Mouse (Mus musculus) kidney, adult 8-10 months (tissue): ENCODE data around the gene Cd47.

Experiments
- DNase-seq, 2 experiments: peaks; one replicate each; pipeline ENCODE4 v3.0.0; 2022

The Cd47 gene

DNA sequence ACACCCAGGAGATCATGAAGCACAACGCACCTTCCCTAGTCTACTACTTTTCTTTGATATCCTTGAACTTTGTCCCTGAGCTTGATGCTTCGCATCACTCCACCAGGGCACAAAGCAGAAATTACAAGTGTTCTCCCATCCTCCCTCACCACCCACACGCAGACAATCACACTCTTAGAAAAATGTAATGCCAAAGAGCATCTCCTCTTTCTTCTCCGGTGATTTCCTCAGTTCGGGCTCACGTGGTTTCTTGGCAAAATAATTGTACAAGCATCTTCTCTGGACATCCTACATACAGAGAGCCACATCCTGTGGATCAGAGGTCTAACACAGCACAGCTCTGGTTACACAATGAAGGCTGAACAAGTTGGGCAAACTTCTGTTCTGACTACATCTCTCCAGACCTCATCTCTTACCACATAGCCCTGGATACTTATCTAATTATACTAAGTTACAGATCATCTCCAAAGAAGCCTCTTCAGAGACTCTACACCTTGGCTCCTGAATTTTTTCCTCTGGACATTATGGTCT is 36.4 kb downstream of the Cd47 start:
- DNase-seq = no peak

DNA sequence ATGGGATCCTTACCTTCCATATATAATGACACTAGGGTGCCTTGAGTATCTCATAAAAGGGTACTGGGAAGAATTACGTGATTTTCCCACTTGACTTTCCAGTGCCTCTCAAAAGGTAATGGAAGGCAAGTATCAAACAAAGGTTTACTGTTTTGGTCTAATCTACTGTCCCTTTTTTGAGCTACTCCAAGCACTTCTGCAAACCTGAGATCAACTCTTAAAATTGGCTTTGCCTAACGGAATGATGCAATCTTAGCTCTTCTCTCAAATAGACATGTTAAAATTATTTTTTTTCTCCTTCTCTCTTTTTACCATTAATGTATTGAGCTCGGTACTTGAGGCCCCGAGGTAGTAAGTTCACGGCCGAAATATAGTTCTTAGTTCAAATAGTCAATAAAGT is 38.6 kb downstream of the Cd47 start:
- no peak for DNase-seq

DNA sequence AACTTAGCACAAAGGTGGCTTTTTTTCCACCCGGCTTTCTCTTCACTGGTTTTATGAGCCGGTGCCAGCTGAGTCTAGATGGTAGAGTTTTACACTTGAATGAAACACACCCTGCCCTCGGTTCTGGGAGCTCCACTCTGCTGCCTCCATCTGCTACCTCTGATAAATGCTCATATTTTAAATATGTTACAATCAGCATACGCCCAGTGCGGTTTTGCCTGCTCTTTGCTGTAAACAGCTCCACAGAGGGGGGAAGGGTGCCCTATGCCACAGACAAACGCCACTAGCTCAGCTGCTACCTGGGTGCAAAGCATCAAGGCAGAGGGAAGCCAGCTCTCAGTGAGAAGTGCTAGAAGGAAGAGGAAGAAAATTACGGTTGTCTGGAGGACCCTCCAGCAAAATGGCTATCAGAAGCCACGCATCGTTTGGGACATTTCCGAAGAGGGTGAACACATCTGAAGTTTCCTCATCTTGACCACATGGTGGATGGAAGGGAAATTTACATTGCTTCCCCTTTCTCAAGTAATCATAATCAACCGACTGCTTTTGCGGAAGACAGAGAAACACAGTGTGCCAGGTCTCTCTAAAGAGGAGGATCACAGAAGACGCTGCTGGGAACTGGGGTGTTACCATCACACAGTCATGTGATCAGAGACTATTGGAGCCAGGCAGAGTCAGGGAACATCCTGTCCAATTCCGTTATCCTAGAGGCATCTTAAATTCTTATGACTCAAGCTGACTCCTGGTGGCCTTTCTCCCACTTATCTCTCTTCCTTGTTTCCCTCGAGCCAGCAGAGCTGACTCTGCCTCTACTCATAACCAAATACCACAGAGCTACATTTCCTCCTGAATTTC is 39.6 kb downstream of the Cd47 start:
- peak in 1 of 2 experiments; percentile 13 for DNase-seq

DNA sequence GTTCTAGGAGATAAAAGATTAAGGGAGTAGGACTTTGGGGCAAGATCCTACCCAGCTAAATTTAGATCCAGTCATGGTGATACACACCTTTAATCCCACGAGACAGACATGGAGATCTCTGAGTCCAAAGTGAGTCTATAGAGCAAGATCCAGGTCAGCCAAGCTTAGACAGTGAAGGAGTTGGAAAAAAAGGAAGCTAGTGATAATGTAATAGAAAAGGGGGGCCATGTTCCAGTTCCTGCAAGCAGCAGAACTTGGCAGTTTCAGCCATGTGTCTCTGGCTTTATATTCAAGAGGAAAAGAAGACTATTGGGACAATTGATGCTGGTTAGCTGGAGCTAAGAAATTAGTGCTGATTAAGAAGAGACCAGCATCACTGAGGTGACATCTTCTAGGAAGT is 43.4 kb downstream of the Cd47 start:
- no peak for DNase-seq

DNA sequence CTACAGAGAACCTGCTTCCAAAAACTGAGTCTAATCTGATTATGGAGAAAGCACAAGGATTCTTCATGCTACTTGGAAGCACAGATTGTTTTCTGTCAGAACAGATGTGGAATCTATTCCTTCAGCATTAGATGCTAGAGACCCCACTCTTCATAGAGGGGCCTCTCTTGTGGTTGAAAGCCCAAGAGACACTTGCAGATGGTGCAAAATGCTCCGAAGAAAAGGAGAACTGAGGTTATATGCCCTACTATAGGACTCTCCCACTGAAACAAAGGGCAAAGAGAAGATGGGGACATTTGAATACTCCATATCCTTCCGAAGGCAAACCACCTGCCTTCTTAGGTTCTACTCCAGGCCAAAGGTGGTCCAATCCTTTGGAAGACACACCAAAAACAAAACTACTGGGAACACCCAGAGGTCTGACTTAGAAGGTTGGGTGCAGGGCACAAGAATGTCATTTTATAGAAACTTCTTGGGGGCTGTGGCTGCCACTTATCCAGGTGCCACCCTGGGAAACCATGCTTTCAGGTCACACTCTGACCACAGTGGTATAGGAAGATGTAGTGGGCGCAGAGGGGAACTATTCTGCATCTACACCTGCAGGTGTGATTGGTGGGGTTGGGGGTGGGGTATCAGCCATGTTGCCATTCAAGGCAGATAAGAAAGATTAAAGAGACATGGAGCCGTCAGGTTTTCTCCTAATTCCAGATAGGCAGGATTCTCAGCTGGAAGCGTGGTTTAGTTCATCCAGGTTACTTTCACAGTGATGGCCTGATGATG is 47.1 kb downstream of the Cd47 start:
- no peak for DNase-seq

DNA sequence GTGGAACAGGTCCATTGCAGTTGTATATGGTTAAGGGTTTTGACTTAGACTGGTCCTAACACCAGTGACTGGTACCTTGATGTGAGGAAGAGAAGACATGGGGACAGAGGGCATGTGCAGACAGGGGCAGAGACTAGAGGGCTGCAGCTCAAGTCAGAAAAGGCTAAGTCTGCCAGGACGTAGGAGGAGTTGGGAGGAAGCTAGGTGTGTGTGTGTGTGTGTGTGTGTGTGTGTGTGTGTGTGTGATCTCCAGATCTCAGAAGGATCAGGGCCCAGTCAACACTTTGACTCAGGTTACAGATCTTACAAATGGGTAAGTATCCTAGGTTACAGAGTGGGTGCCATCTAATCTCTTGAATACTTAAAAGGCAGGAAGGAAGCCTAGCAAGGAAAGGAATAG is 48.3 kb downstream of the Cd47 start:
- no peak for DNase-seq

DNA sequence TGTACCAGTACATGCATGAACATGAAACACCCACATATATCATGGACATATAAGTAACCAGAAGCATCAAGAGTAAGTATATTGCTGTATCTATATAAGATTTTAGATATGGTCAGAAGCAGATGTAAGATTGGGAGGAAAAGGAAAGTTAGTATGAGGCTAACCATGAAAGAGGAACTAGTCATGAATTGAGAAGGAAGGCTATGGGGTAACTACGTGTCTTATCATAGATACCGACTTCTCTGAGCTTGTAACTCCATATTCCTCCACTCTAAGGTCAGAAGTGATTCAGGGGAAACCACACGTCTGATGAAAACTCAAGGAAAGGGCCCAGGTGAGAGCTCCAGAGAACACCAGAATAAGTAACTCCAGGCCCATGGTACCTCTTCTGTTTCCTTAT is 52.6 kb downstream of the Cd47 start:
- DNase-seq = no peak

DNA sequence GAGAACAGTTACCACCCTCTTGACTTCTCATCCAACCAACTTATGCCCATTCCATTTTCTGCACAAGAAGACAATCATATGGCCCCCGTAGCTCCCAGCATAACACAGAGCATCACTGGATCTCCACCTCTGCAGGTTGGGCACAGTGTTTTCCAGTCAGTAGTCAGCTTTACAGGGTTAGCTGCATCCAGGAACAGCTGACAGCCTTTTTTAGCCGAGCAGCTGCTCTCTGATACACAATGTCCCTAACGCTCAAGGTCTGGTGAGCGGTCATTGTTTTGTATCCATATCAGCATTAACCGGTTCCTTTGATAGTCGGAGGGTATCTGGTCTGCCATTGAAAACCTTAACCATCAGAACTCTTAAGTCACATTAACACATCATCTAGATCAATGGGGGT is 53.3 kb downstream of the Cd47 start:
- no peak for DNase-seq

DNA sequence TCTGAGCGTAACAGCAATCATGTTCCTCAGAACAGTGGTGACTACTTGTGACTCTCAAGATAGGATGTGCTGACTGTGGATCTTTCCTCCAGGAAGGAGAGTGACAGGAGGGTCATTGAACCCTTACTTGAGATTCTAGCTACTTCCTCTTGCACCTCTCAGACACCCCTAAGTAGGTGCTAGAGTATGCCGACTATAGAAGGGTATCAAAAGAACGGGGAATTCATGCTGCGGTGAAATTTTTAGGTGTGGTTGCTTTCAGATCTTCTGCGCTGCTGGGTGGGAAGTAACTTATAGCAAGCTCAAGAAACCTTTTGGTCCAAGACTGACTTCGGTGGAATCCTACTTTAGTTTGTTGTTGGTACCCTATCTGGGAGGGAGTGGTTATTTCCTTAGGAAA is 53.9 kb downstream of the Cd47 start:
- DNase-seq = no peak

DNA sequence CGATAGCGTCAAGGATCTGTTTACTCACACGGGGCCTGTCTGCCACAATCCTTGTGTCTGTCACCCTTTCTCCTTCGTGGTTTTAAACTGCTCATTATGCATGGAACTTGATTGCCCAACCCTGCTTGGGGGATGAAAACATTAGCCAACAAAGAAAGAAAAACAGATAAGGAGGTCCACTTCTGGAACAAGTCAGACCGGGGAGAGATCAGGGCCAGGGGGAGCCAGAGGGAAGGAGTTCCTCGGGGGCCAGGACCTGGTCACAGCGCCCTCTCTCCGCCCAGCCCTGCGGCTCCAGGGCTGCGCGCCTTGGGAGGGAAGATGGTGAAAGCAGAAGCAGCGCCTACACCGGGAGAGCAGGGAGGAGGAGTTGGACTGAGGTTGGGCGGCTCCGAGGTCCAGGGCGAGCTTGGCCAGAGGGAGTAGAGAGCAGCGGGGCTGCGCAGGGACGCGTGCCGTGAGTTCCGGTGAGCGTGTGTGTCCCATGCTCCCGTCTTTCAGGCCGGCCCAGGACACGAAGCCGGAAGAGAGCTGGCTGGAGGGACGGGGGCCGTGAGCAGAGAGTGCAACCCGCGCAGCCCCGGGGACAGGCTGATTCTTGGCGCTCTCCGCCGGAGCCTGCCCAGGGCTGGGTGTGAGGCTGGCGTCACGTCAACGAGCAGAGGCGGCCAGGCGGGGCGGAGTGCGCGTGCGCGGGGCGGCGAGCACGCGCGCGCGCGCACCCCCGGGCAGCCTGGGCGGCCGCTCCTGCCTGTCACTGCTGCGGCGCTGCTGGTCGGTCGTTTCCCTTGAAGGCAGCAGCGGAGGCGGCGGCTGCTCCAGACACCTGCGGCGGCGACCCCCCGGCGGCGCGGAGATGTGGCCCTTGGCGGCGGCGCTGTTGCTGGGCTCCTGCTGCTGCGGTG is 54.9 kb downstream of the Cd47 start:
- DNase-seq = peak; percentile 90 to 91

DNA sequence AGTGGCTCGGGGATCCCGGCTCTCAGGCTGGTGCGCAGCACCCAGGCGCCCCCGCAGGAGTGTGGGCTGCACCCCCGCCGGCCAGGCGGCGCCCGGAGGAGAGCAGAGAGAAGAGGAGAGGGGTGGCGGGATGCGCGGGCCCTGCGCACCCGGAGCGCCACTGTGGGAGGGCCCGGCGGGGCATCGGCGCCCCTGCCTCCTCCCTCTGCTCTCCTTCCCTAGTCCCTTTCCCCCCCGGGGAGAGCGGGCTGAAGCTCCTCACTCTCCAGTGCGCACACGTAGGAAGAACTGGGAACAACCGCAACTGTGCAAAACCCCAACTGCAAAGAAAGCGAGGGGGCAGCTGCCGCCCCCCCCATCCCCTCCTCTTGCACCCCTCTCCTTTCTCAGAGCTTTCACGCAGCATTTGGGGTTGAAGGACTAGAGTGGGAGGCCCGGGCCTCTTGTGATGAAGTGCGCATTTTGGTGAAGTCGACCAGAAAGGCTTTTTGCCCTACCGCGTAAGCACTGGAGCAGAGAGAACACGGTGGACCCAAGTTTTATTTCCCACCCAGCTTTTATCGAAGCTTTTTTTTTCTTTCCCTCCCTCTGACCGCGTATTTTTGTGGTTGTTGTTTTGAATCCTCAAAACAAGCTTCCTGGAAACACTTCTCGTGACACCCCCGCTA is 55.6 kb downstream of the Cd47 start:
- no peak for DNase-seq

DNA sequence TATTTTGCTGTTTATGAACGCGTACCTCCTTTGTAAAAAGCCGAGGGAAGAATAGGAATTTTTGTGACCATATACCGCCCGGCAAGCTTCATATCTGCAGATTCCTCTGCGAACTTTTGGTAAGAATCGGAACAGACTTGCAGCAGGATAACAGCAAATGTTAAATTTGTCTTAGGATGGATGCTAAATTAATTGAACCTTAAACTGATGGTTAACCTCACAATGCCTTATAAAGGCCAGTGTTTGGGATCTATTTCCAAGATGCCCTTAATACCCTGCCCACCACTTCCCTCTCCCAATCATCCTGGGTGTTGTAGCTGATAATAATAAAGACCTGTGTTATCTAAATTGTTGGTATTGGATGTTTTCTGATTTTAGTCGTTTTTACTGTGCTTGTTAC is 56.3 kb downstream of the Cd47 start:
- DNase-seq = no peak

DNA sequence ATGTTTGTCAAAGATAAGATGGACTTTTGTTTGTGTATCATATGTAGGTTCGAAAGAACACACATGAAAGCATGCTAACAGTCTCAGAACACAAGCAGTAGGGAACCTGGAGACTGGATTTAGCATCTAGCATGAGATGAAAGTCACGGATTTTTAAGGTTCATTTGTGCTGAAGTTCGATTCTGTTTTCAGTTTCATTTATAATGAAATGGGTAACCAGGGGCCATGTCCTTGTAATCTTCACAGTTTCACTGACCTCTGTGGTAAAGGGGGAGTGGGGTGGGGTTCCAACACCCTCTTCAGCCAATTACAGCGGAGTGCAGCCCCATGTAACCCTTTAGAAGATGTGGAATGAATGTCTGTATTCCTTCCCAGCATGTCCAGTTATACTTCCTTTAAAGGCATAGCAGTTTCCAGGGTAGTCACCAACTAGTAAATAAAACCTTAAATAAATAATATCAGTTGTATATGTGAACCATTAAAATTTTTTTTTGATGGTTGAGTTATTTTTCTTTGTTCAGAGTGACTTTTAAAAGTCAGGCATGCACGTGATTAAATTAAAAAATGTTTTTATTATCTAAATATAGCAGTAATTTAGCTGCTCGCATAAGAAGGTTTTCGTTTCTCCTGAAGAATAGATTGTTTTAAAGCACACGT is 57.3 kb downstream of the Cd47 start:
- no peak for DNase-seq

DNA sequence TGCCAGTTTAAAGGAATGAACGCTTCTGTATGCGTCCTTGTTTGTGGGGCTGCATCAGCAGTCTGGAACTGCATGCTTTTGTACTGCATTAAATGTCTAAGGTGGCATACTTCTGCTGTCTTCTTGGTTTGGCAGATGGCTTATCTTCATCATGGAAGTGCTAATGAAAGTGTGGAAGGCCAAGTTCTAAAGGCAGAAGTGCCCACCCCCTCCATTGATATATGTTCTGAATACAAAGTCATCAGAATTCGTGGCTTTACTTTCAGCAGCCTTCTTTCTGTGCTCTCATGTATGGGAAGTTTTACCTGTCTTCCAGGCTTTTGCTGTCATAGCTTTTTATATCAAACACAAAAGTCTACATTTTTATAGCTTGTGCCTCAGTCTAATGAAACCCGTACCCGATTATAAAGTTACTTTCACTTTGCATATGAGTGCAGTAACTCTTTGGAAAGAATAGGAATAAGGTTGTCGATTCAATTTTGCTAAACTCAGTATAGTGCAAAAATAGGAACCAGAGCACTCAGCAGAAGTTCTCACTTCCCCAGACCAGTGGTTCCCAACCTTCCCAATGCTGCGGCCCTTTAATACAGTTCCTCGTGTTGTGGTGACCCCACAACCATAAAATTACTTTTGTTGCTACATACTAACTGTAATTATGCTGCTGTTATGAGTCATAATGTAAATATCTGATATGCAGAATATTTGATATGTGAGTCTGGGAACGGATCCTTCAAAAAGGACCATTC is 58.0 kb downstream of the Cd47 start:
- no peak for DNase-seq

DNA sequence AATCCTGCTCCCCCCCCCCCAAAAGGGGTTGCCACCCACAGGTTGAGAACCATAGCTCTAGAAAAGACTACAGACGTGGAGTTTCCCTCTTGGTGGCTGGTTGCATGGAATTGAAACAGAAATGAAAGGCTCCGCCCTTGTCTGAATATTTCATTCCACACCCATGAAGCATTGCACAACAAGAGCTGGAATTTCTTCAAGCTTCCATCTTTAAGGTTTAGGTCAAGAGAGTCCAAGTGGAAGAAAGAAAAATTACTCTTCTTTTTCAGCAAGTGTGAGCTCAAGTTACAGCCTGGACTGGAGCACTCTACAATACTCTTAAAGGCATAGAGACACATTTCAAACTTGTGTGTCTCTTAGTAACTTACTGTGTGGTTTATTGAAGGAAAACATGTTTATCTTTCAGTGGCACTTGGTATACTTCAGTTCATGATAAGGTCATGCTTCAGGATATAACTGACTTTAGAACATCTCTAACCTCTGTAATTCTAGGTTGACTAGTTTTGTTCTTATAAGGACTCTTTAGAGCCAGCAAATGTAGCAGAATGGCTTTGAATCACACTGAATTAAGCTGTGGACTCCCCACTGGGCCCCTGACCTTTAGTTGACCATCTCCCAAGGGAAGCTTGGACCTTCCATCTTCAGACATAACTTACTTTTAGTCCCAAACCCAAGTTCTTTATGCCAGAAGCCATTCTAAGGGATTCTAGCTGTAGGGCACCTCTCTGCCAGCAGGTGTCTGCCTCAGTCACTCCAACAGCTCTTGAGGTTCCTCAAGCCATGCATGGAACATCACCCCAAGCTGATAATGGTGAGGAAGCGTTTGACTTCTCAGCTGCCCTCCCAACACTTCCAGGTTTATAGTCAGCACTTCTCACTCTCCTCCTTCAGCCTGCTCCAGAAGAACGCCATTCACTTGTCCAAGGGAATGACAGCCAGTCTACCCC is 58.8 kb downstream of the Cd47 start:
- DNase-seq = no peak

DNA sequence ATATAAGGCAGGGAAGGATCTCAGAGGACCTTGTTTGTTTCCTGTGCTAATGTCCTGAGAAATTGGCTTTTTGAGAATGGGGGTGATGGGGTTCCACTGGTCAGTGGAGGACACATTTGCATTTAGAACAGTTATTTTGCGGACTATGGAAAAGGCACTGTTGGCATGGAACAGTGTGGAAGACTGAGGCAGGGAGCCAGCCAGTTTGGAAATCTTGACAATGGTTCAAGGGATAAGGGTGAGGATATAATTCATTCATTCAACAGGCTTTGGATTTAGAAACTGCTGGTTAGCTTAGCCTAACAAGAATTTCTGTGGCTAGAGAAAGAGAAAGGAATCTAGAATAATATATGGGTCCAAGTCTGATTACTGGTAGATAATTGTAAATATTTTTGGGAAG is 61.7 kb downstream of the Cd47 start:
- DNase-seq = no peak

DNA sequence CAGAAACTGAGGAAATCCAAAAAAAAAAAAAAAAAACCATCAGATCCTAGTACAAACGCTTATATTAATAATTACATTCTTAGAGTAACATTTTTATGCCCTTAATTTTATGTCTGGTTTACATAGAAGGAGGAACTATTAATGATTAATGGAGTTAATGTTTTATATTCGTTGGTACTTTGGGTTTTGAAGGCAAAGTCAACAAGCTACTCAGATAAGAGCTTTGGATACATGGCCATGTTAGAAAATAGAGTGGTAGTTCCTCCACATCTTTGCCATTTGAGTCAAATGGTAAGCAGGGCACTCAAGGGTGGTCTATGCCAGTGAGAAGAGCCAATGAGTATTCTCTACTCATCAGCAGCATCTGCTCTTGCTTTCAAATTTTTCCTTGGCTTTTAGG is 66.3 kb downstream of the Cd47 start:
- no peak for DNase-seq

DNA sequence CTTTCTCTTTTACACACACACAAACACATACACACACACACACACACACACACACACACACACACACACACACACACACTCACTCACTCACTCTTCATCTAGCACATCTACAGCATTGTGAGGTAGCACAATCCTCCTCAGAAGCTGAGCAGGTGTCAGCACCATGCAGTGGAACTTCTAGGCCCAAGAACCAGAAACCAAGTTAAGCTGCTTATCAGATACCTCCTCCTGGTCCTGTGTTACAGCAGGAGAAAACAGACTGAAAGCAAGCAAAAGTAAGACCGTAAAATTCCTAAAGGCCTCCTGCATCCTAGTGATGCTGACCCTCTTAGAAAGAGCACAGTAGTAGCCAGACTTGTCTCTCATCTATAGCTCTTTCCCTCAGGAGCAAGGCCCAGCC is 67.9 kb downstream of the Cd47 start:
- DNase-seq = no peak

DNA sequence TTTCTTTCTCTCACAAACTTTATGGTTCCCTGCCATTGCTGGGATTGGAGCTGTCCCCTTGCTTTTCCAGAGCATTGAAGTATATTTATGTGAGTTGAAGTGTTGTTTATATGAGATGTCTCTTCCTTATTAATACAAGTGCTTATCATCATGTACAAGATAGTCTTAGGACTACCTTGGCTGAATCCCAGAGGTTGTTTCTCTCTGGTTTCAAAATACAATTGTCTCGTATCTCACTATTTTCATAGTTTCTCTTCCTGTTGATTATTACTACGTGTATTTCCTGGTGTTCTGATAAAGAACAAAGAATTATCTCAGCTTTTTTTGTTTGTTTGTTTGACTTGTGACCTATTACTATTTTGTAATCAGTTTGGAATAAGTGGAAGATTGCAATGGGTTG is 73.6 kb downstream of the Cd47 start:
- DNase-seq = no peak

DNA sequence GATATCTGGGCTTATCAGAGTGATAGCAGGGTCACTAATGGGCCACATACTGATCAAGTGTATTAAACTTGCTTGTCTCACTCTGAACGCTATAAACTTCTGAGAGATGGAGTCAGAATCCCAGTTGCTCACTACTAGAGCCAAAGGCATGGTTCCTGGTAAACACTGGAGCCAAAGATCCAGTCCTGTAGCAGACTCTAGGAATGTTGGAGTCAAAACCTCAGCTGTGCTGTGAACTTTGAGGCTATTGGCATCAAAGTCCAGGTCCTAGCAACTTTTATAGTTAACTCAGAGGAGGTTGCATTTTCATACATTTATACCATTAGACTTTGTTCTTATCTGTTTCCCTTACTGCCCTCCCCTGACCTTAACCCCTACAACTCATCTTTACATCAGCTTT is 74.2 kb downstream of the Cd47 start:
- DNase-seq = no peak
